Mouse (Mus musculus) CH12.LX (cell line): Measurements from ENCODE around the gene Slc29a4. TPM values are rescaled to one million over a fixed set of nuclear protein-coding genes. Genes with fewer than 3 reads are reported as not detected.

Experiments used
- DNase-seq: peaks from one replicate; pipeline ENCODE4 v3.0.0-alpha.2; 2013; ENCODE audit errors: extremely low read depth
- H3K27ac ChIP-seq: 2 replicates; pipeline ENCODE4 v1.5.1; 2012; ENCODE audit warnings: low read depth, mild to moderate bottlenecking, control low read depth, moderate library complexity; ENCODE audit not compliant: insufficient read depth
- H3K27me3 ChIP-seq: replicated peaks from 2 replicates; pipeline ENCODE3; 2012; ENCODE audit warnings: inconsistent platforms
- H3K36me3 ChIP-seq, 2 experiments: replicated peaks in 1 of 2; 2 replicates each; pipeline versions ENCODE3 to v1.6.1; 2012; ENCODE audit warnings: inconsistent platforms in 1 of 2, low read length in 1 of 2, mild to moderate bottlenecking in 1 of 2, mixed read lengths in 1 of 2, moderate library complexity in 1 of 2; ENCODE audit not compliant: control insufficient read depth in 1 of 2, insufficient read depth in 1 of 2
- H3K4me1 ChIP-seq, 2 experiments: 2 replicates each; pipeline ENCODE4 v1.6.1; 2012; ENCODE audit warnings: inconsistent platforms in 1 of 2, moderate library complexity in 1 of 2; ENCODE audit not compliant: insufficient read depth in 2 of 2, control insufficient read depth in 1 of 2
- H3K4me2 ChIP-seq: 2 replicates; pipeline ENCODE4 v1.6.1; 2012; ENCODE audit warnings: low read depth, mild to moderate bottlenecking, control low read depth; ENCODE audit not compliant: poor library complexity, insufficient read depth, severe bottlenecking
- H3K4me3 ChIP-seq, 3 experiments: fragments of 150-350 bp in 1 of 3; sonication (generic) in 1 of 3; replicated peaks in 1 of 3; 2 replicates each; pipeline versions ENCODE3 to v1.5.1; 2011 to 2012; ENCODE audit warnings: low read depth in 2 of 3, low read length in 2 of 3, mild to moderate bottlenecking in 2 of 3, moderate library complexity in 2 of 3, control low read depth in 1 of 3, improper control_type of control experiment in 1 of 3, inconsistent platforms in 1 of 3, mixed read lengths in 1 of 3; ENCODE audit not compliant: poor library complexity in 1 of 3
- H3K79me2 ChIP-seq: replicated peaks from 2 replicates; pipeline ENCODE4 v1.6.1; 2012; ENCODE audit warnings: mild to moderate bottlenecking, moderate library complexity; ENCODE audit not compliant: control insufficient read depth, poor library complexity, insufficient read depth, severe bottlenecking; ENCODE audit errors: extremely low read depth
- H3K9ac ChIP-seq: 2 replicates; pipeline ENCODE4 v1.6.1; 2012; ENCODE audit warnings: low read depth, mild to moderate bottlenecking, control low read depth, moderate library complexity; ENCODE audit not compliant: insufficient read depth
- H3K9me3 ChIP-seq: replicated peaks from 2 replicates; pipeline ENCODE3; 2012; ENCODE audit warnings: low read length, inconsistent platforms, mixed read lengths
- BHLHE40 ChIP-seq: IDR thresholded peaks from 2 replicates; pipeline ENCODE4 v1.6.1; 2011; ENCODE audit warnings: mild to moderate bottlenecking, low read depth, low read length, improper control_type of control experiment
- CHD2 ChIP-seq: IDR thresholded peaks from 2 replicates; pipeline ENCODE4 v1.6.1; 2011; ENCODE audit warnings: low read length, improper control_type of control experiment
- ETS1 ChIP-seq: conservative IDR thresholded peaks from 2 replicates; pipeline ENCODE4 v1.6.1; 2012; ENCODE audit warnings: low read depth, mild to moderate bottlenecking, inconsistent platforms, low read length, improper control_type of control experiment, moderate library complexity
- GABPA ChIP-seq: IDR thresholded peaks from 2 replicates; pipeline ENCODE4 v1.6.1; 2012; ENCODE audit warnings: low read depth, low read length, improper control_type of control experiment, inconsistent platforms; ENCODE audit not compliant: insufficient replicate concordance
- HCFC1 ChIP-seq: IDR thresholded peaks from 2 replicates; pipeline ENCODE4 v1.6.1; 2012; ENCODE audit warnings: low read depth, mild to moderate bottlenecking, inconsistent platforms, low read length, improper control_type of control experiment
- IRF4 ChIP-seq: IDR thresholded peaks from 2 replicates; pipeline ENCODE4 v1.6.1; 2014; ENCODE audit warnings: low read depth, mild to moderate bottlenecking, inconsistent platforms, low read length, improper control_type of control experiment
- JUND ChIP-seq: conservative IDR thresholded peaks from 2 replicates; pipeline ENCODE4 v1.6.1; 2011; ENCODE audit warnings: low read depth, low read length, improper control_type of control experiment
- KAT2A ChIP-seq: IDR thresholded peaks from 2 replicates; pipeline ENCODE4 v1.6.1; 2012; ENCODE audit warnings: low read length, improper control_type of control experiment, inconsistent platforms; ENCODE audit not compliant: insufficient replicate concordance
- MAX ChIP-seq: IDR thresholded peaks from 2 replicates; pipeline ENCODE4 v1.6.1; 2011; ENCODE audit warnings: low read length, improper control_type of control experiment
- MAZ ChIP-seq: IDR thresholded peaks from 2 replicates; pipeline ENCODE4 v1.6.1; 2012; ENCODE audit warnings: low read depth, mild to moderate bottlenecking, inconsistent platforms, low read length, improper control_type of control experiment, moderate library complexity
- MEF2A ChIP-seq: IDR thresholded peaks from 2 replicates; pipeline ENCODE4 v1.6.1; 2014; ENCODE audit warnings: low read depth, mild to moderate bottlenecking, inconsistent platforms, low read length, improper control_type of control experiment, borderline replicate concordance
- MXI1 ChIP-seq: IDR thresholded peaks from 2 replicates; pipeline ENCODE4 v1.6.1; 2011; ENCODE audit warnings: mild to moderate bottlenecking, low read depth, low read length, improper control_type of control experiment
- NELFE ChIP-seq: IDR thresholded peaks from 2 replicates; pipeline ENCODE4 v1.6.1; 2011; ENCODE audit warnings: low read depth, low read length, improper control_type of control experiment
- NRF1 ChIP-seq: IDR thresholded peaks from 2 replicates; pipeline ENCODE4 v1.6.1; 2014; ENCODE audit warnings: low read depth, mild to moderate bottlenecking, inconsistent platforms, low read length, improper control_type of control experiment, moderate library complexity
- POLR2A ChIP-seq: IDR thresholded peaks from 2 replicates; pipeline ENCODE4 v1.6.1; 2011; ENCODE audit warnings: low read depth, mild to moderate bottlenecking, improper control_type of control experiment, low read length
- POLR2AphosphoS2 ChIP-seq: IDR thresholded peaks from 2 replicates; pipeline ENCODE4 v1.6.1; 2011; ENCODE audit warnings: low read depth, low read length, improper control_type of control experiment
- RAD21 ChIP-seq: IDR thresholded peaks from 2 replicates; pipeline ENCODE4 v1.6.1; 2011; ENCODE audit warnings: low read depth, mild to moderate bottlenecking, low read length, improper control_type of control experiment, moderate library complexity
- RCOR1 ChIP-seq: conservative IDR thresholded peaks from 2 replicates; pipeline ENCODE4 v1.6.1; 2012; ENCODE audit warnings: low read depth, mild to moderate bottlenecking, inconsistent platforms, low read length, improper control_type of control experiment
- TBP ChIP-seq: conservative IDR thresholded peaks from 2 replicates; pipeline ENCODE4 v1.6.1; 2011; ENCODE audit warnings: low read depth, low read length, improper control_type of control experiment
- USF1 ChIP-seq: IDR thresholded peaks from 2 replicates; pipeline ENCODE4 v1.6.1; 2014; ENCODE audit warnings: low read depth, mild to moderate bottlenecking, inconsistent platforms, low read length, improper control_type of control experiment
- ZC3H11A ChIP-seq: IDR thresholded peaks from 2 replicates; pipeline ENCODE4 v1.6.1; 2012; ENCODE audit warnings: low read depth, mild to moderate bottlenecking, inconsistent platforms, low read length, improper control_type of control experiment
- ZMIZ1 ChIP-seq: IDR thresholded peaks from 2 replicates; pipeline ENCODE4 v1.6.1; 2012; ENCODE audit warnings: low read depth, mild to moderate bottlenecking, inconsistent platforms, low read length, improper control_type of control experiment
- ZNF384 ChIP-seq: IDR thresholded peaks from 2 replicates; pipeline ENCODE4 v1.6.1; 2012; ENCODE audit warnings: low read depth, low read length, improper control_type of control experiment, inconsistent platforms
- dilution Hi-C: fragments of 300-500 bp; cut with MboI; formaldehyde crosslinking; loops from 2 replicates; pipeline ENCODE4 v1.14.3; 2020; ENCODE audit warnings: low sequenced_read_pairs; ENCODE audit not compliant: extremely low pct_unique_long_range_greater_than_20kb, extremely low pct_ligation_motif_present
- in situ Hi-C: fragments of 300-500 bp; cut with MboI; formaldehyde crosslinking; loops from 3 replicates; pipeline ENCODE4 v1.14.3; 2019; ENCODE audit warnings: low sequenced_read_pairs, low pct_ligation_motif_present, low pct_unique_long_range_greater_than_20kb, mixed read lengths
- polyA plus RNA-seq: library from polyadenylated mRNA; unstranded; fragments of >175 nt; gene quantifications from 2 replicates; pipeline ENCODE4 v1.2.1, GENCODE M21; 2012; ENCODE audit warnings: low read depth; ENCODE audit not compliant: insufficient read length
- total RNA-seq, 2 experiments: library from RNA; depleted of rRNA; stranded (reverse); fragments of 300-350 nt in 1 of 2; fragments of >200 nt in 1 of 2; gene quantifications; 2 replicates each; pipeline ENCODE4 v1.2.3; 2012 to 2014

Slc29a4 gene
- total and polyA plus RNA-seq, 3 experiments, result not detected

- no peak overlapping the region for H3K4me3 ChIP-seq
- no peak for DNase-seq
- no peak overlapping the region for H3K9ac ChIP-seq
- H3K27me3 ChIP-seq, result no peaks in the 10 kb centered on the region
- H3K79me2 ChIP-seq, result no peaks in the 10 kb centered on the region; the same call in 1 of the 2 replicates
- no peaks in the 10 kb centered on the region for H3K4me1 ChIP-seq
- no peaks in the 10 kb centered on the region for H3K9me3 ChIP-seq
- H3K27ac ChIP-seq, result no peak overlapping the region
- H3K4me2 ChIP-seq, result no peak overlapping the region
- dilution Hi-C loops (no loop called here), in situ Hi-C loops (loop anchor here (10.0 kb wide), 2 partner anchors 45 to 105 kb away; partner anchors contain the start of gene Tnrc18)
- TF ChIP-seq RCOR1 (no peak), BHLHE40 (no peak), MAZ (no peak), JUND (no peak), ETS1 (no peak), POLR2A (no peak), NELFE (no peak), ZNF384 (no peak), HCFC1 (no peak), MXI1 (no peak), POLR2AphosphoS2 (no peak), ZC3H11A (no peak), RAD21 (no peak), NRF1 (no peak), MEF2A (no peak), ZMIZ1 (no peak), USF1 (no peak), KAT2A (no peak), TBP (no peak)
- peaks cover 51 to 91% of the 10 kb centered on the region in 2 experiments for H3K36me3 ChIP-seq
Observed at GRCm38 (mm10) chr5:142769641-142770040, 77.3 kb downstream of the Slc29a4 start.

GRCm38 (mm10) chr5:142771034-142771433 is 78.7 kb downstream of the Slc29a4 start:
- in situ Hi-C loops, result no loop called here
- Histone ChIP-seq H3K9ac (no peak overlapping the region), H3K27ac (no peak overlapping the region), H3K4me1 (no peaks in the 10 kb centered on the region), H3K9me3 (no peaks in the 10 kb centered on the region), H3K4me3 (no peak overlapping the region), H3K36me3 (peaks cover 48 to 91% of the 10 kb centered on the region in 2 experiments), H3K4me2 (no peak overlapping the region), H3K79me2 (no peaks in the 10 kb centered on the region; the same call in 1 of the 2 replicates), H3K27me3 (no peaks in the 10 kb centered on the region)
- TF ChIP-seq GABPA (no peak), RCOR1 (no peak), IRF4 (no peak), MAX (no peak), POLR2AphosphoS2 (no peak), MAZ (no peak), CHD2 (no peak), TBP (no peak)
- dilution Hi-C loops, result no loop called here
- no peak for DNase-seq
